ENCODE assay signal across 7 mouse cellular contexts in genomic region chr9:78527301-78527761, GRCm38 (mm10). TPM values are rescaled to one million over a fixed set of nuclear protein-coding genes. Genes with fewer than 3 reads are reported as not detected.
DNase-seq lines count a peak whose midpoint lies in the region; ATAC-seq and TF ChIP-seq lines count a peak whose summit lies in the region.

No protein-coding gene starts in this region.

- peak; percentile 62 for ATAC-seq in limb, embryonic 15.5 days (ENCODE audit: insufficient number of reproducible peaks, low FRiP score, low TSS enrichment, low read depth)
- peak; percentile 91 for ATAC-seq in midbrain, postnatal 0 days (ENCODE audit: low FRiP score)

- no peaks in the 10 kb centered on the region for H3K9me3 ChIP-seq in embryonic facial prominence, embryonic 10.5 days
- no peaks in the 10 kb centered on the region for H3K9me3 ChIP-seq in limb, embryonic 15.5 days
- no peaks in the 10 kb centered on the region for H3K9me3 ChIP-seq in midbrain, postnatal 0 days (ENCODE audit: low read length)

- peak overlapping the region; percentile 65 for H3K4me3 ChIP-seq in embryonic facial prominence, embryonic 10.5 days
- H3K4me3 ChIP-seq in limb, embryonic 15.5 days: peak overlapping the region; percentile 43
- H3K4me3 ChIP-seq in midbrain, postnatal 0 days (ENCODE audit: low read depth, low read length): peak overlapping the region; percentile 40

- H3K27me3 ChIP-seq in embryonic facial prominence, embryonic 10.5 days (replicated peaks; ENCODE audit: low read depth, poor library complexity, severe bottlenecking): no peaks in the 10 kb centered on the region
- H3K27me3 ChIP-seq in limb, embryonic 15.5 days: no peaks in the 10 kb centered on the region
- no peaks in the 10 kb centered on the region for H3K27me3 ChIP-seq in midbrain, postnatal 0 days (ENCODE audit: insufficient read depth, low read length)

- H3K4me1 ChIP-seq in embryonic facial prominence, embryonic 10.5 days: peaks cover 24% of the 10 kb centered on the region
- H3K4me1 ChIP-seq in limb, embryonic 15.5 days: peaks cover 8% of the 10 kb centered on the region; the same call in 1 of the 2 replicates
- H3K4me1 ChIP-seq in midbrain, postnatal 0 days (ENCODE audit: insufficient read depth, low read length): no peaks in the 10 kb centered on the region

- under 1% methylated on average over 24 of the region's 24 CpGs for WGBS in embryonic facial prominence, embryonic 10.5 days
- WGBS in limb, embryonic 15.5 days: under 1% methylated on average over 24 of the region's 24 CpGs
- under 1% methylated on average over 24 of the region's 24 CpGs for WGBS in midbrain, postnatal 0 days

- peak overlapping the region; percentile 78 for H3K4me2 ChIP-seq in limb, embryonic 15.5 days
- peak overlapping the region; percentile 75 for H3K4me2 ChIP-seq in midbrain, postnatal 0 days (ENCODE audit: low read depth, low read length, poor library complexity, severe bottlenecking)

- peak overlapping the region; percentile 92 for H3K27ac ChIP-seq in embryonic facial prominence, embryonic 10.5 days (replicated peaks)
- peak overlapping the region; percentile 83 for H3K27ac ChIP-seq in limb, embryonic 15.5 days
- H3K27ac ChIP-seq in midbrain, postnatal 0 days (ENCODE audit: low read depth, low read length): peak overlapping the region; percentile 96

- DNase-seq in adrenal gland, postnatal 14 days: peak; percentile 94
- DNase-seq in embryonic facial prominence, embryonic 10.5 days (ENCODE audit: low spot score): peak; percentile 90
- DNase-seq in heart, adult 11 months: peak; percentile 98
- DNase-seq in kidney, adult 18-20 months: peak; percentile 84
- peak; percentile 90 for DNase-seq in midbrain, postnatal 0 days (ENCODE audit: low spot score)
- DNase-seq in spleen, postnatal 10 days (ENCODE audit: low spot score in 2 of 2): peak; percentile 65 to 88

- peak; percentile 77 for TF ChIP-seq CTCF in midbrain, postnatal 0 days (IDR thresholded peaks at IDR 0.05)

- peak overlapping the region; percentile 8; the same call in 1 of the 2 replicates for H3K9ac ChIP-seq in limb, embryonic 15.5 days
- peak overlapping the region; percentile 71 for H3K9ac ChIP-seq in midbrain, postnatal 0 days (replicated peaks; ENCODE audit: low read length, poor library complexity, severe bottlenecking)

- peaks cover 38% of the 10 kb centered on the region for H3K36me3 ChIP-seq in embryonic facial prominence, embryonic 10.5 days (replicated peaks)
- no peaks in the 10 kb centered on the region for H3K36me3 ChIP-seq in limb, embryonic 15.5 days
- no peaks in the 10 kb centered on the region for H3K36me3 ChIP-seq in midbrain, postnatal 0 days (ENCODE audit: insufficient read depth, low read length)

RNA-seq across cellular contexts. Expression of gene Eef1a1, which starts 38.4 kb away (rescaled TPM):
- 6,863 and 7,423 TPM in 2 replicates for total RNA-seq in adrenal gland, postnatal 14 days (2021)
- 3,747 and 3,838 TPM in 2 replicates for polyA plus RNA-seq in embryonic facial prominence, embryonic 10.5 days (2016; fragmentation: Nextera tagmentation; extraction: Ambion mirVana)
- polyA plus RNA-seq in limb, embryonic 15.5 days (2015; fragmentation: Nextera tagmentation; extraction: Ambion mirVana): 4,450 and 5,127 TPM in 2 replicates
- 6,169 and 7,035 TPM in 2 replicates for total RNA-seq in midbrain, postnatal 0 days (2014; rRNA removed)
- polyA plus RNA-seq in midbrain, postnatal 0 days (2015; fragmentation: Nextera tagmentation; extraction: Ambion mirVana): 2,410 and 2,461 TPM in 2 replicates

Comparison
In these comparisons a context has a peak if more than half of its experiments do, and no peak if none do; other contexts are left out.
1. Peak in every context shown above with its lines: DNase-seq, ATAC-seq, H3K4me3 ChIP-seq and H3K27ac ChIP-seq.